Mouse (Mus musculus) embryonic facial prominence, embryonic 12.5 days (tissue): ENCODE measurements at regions not wholly inside any gene's neighbourhood (a gene's known extent, or its start where the extent isn't known, plus 50 kb on each side); places are given as distances from the start of the nearest gene placed in this dataset.

Experiments used
- ATAC-seq: fragments of 200-750 bp; cut with Nextera tagmentation; 2 replicates; pipeline ENCODE4 v1.8.0; 2017; ENCODE audit not compliant: insufficient number of reproducible peaks, insufficient read depth, low FRiP score, low TSS enrichment
- H3K27ac ChIP-seq: fragments of 300-500 bp; sonication (generic); 2 replicates; pipeline ENCODE4 v1.5.1; 2016; ENCODE audit warnings: mild to moderate bottlenecking
- H3K27me3 ChIP-seq: fragments of 300-500 bp; sonication (generic); 2 replicates; pipeline ENCODE4 v1.6.1; 2016; ENCODE audit warnings: mild to moderate bottlenecking, moderate library complexity
- H3K36me3 ChIP-seq: fragments of 300-500 bp; sonication (generic); 2 replicates; pipeline ENCODE4 v1.6.1; 2016; ENCODE audit warnings: mild to moderate bottlenecking
- H3K4me1 ChIP-seq: fragments of 300-500 bp; sonication (generic); 2 replicates; pipeline ENCODE4 v1.6.1; 2016
- H3K4me2 ChIP-seq: fragments of 300-500 bp; sonication (generic); replicated peaks from 2 replicates; pipeline ENCODE4 v1.6.1; 2016; ENCODE audit warnings: mild to moderate bottlenecking, moderate library complexity
- H3K4me3 ChIP-seq: fragments of 300-500 bp; sonication (generic); 2 replicates; pipeline ENCODE4 v1.5.1; 2016; ENCODE audit warnings: mild to moderate bottlenecking
- H3K9ac ChIP-seq: fragments of 300-500 bp; sonication (generic); 2 replicates; pipeline ENCODE4 v1.6.1; 2016; ENCODE audit warnings: mild to moderate bottlenecking, moderate library complexity
- H3K9me3 ChIP-seq: fragments of 300-500 bp; sonication (generic); 2 replicates; pipeline ENCODE4 v1.6.1; 2016; ENCODE audit warnings: mild to moderate bottlenecking, moderate library complexity
- WGBS: fragments of 180-500 bp; shearing (Covaris S2); methylation state at CpG from one replicate; pipeline ENCODE4 v1.1.7; 2016; 5-methylcytosine and 5-hydroxymethylcytosine counted together

DNA sequence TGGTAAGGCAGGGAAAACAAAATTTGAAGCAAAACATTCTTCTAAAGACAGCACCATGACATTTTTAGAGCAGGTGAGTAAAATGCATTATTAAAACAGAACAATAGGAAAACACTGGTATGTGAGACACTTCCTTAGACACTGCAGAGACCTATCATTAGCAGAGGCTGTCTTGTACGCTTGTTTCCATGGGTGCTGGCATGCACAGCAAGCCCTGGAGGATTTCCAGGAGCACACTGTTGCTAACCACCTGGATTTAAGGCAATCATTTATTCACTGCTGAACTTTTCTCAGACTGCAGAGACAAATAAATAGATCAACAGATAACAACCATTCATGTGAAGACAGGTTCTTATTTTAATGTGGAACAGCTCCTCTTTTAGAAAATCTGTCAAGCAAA, 127.7 kb downstream of the Pros1 start:
- no peak for ATAC-seq
- 40% methylated on average over 1 of the region's 1 CpGs for WGBS
- Histone ChIP-seq H3K27ac (no peak overlapping the region), H3K4me3 (no peak overlapping the region), H3K4me2 (no peak overlapping the region), H3K27me3 (no peaks in the 10 kb centered on the region), H3K36me3 (no peaks in the 10 kb centered on the region), H3K4me1 (no peaks in the 10 kb centered on the region), H3K9ac (no peak overlapping the region), H3K9me3 (no peaks in the 10 kb centered on the region)

DNA sequence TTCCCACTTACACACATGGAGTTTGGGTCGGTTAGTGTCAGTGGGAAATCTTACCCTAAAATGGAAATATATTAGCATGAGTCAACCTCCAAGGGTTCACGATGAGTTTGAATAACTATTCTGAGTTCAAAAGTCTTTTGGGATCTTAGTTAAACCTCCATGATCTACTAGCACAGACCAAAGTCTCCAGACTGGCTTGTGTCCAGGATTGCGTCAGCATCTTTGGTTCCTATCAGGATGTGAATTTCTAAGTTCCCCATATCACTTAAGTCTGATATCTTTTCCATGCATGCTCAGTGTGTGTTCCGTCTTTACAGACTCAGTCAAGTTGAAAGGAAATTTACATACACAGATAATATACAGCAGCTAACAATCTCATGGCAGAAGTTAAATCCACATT, 128.5 kb downstream of the Pros1 start:
- H3K9me3 ChIP-seq = no peaks in the 10 kb centered on the region
- WGBS = 59% methylated on average over 4 of the region's 4 CpGs
- H3K36me3 ChIP-seq = no peaks in the 10 kb centered on the region
- no peak overlapping the region for H3K4me3 ChIP-seq
- no peaks in the 10 kb centered on the region for H3K4me1 ChIP-seq
- no peak overlapping the region for H3K4me2 ChIP-seq
- H3K9ac ChIP-seq = no peak overlapping the region
- no peak overlapping the region for H3K27ac ChIP-seq
- ATAC-seq = no peak
- no peaks in the 10 kb centered on the region for H3K27me3 ChIP-seq

DNA sequence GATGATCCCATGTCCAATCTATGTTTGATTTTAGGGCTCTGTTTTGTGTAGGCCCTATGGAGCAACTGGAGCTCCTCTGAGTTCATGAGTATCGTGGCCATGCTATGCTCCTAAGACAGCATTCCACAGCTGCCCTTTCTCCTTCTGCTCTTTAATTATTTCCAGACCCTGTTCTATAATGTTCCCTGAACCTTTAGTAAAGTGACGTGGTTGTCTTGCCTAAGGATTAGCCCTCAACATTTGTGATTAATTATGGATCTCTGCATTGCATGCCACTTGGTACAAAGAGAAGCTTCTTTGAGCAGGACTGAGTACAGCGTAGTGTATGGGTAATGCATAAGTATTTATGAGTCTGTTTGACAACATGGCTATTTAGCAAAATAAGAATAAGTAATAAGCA, 141.4 kb downstream of the Pros1 start:
- Histone ChIP-seq H3K4me1 (no peaks in the 10 kb centered on the region), H3K4me2 (no peak overlapping the region), H3K36me3 (no peaks in the 10 kb centered on the region), H3K9me3 (no peaks in the 10 kb centered on the region), H3K4me3 (no peak overlapping the region), H3K27me3 (no peaks in the 10 kb centered on the region), H3K27ac (no peak overlapping the region), H3K9ac (no peak overlapping the region)
- ATAC-seq = no peak
- WGBS = 37% methylated on average over 3 of the region's 3 CpGs

DNA sequence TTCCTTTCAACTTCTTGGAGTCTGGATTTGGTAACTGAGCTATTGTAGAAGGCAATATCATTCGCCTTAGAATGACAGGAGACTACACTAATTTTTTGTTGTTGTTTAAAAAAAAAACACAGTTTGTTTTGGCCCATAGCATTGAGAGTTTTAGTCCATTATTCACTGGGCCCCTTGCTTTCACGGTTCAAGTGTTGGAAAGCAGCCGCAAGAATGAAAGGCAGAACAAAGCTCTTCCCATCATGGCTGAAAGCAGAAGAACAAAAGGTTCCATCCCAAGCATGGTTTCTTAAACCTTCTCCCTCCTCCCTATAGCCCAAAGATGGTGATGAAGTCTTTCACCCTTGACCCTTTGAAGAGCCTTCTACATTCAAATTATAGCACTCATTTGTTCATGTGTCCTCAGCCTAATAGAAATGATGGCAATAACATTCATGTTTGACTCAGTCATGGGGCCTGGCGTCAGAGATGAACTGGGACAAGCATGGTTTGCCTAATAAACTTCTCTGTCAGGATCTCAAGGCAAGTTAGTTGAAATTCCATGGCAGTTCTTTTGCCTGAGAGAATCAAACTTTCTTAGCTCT, 157.1 kb downstream of the Pros1 start:
- no peak overlapping the region for H3K27ac ChIP-seq
- ATAC-seq = no peak

DNA sequence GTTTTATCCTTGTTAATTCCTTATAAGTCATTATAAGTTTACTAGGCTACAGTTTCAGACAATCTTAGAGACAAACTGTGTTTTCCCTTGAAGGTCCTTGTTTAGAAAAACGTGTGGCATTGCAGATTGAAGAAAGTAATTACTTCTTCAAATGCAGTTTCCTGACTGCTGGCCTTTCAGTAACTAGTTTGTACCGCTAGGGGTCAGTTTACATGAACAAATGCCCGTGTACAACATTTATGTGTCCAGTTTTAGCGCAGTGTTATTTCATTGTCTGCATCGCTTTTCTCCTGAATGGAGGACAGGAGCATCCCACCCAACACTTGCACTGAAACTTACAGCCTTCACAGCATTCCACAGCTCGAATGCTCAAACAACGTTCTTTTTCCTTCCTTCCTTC, 160.3 kb downstream of the Pros1 start:
- Histone ChIP-seq H3K27ac (no peak overlapping the region), H3K4me3 (no peak overlapping the region), H3K36me3 (no peaks in the 10 kb centered on the region), H3K4me1 (no peaks in the 10 kb centered on the region), H3K9ac (no peak overlapping the region), H3K9me3 (no peaks in the 10 kb centered on the region), H3K4me2 (no peak overlapping the region), H3K27me3 (no peaks in the 10 kb centered on the region)
- no peak for ATAC-seq
- WGBS = 35% methylated on average over 7 of the region's 7 CpGs

More for the DNA sequence above, 157.1 kb downstream of the Pros1 start:
- WGBS = 81% methylated on average over 4 of the region's 4 CpGs
- Histone ChIP-seq H3K36me3 (no peaks in the 10 kb centered on the region), H3K9ac (no peak overlapping the region), H3K27me3 (no peaks in the 10 kb centered on the region), H3K4me1 (no peaks in the 10 kb centered on the region), H3K4me3 (no peak overlapping the region), H3K9me3 (no peaks in the 10 kb centered on the region), H3K4me2 (no peak overlapping the region)

DNA sequence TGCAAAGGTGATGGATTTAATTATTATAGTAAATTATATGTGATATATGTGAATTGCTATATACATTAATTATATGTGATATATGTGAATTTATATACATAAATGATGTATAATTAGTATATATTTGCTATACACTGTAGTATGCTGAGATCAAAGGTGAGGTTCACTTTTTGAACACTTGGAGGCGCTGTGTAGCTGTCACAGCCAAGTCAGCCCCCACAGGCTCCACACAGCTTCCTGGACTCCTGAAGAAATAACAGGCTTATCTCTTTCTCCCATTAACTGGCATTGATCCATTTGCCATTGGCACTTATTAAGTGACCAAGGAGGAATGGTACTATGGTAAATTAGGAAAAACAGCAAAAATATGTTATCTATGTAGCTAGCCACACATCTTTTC, 162.0 kb downstream of the Pros1 start:
- 23% methylated on average over 1 of the region's 1 CpGs for WGBS
- Histone ChIP-seq H3K4me1 (no peaks in the 10 kb centered on the region), H3K4me3 (no peak overlapping the region), H3K36me3 (no peaks in the 10 kb centered on the region), H3K9me3 (no peaks in the 10 kb centered on the region), H3K27me3 (no peaks in the 10 kb centered on the region), H3K9ac (no peak overlapping the region), H3K27ac (no peak overlapping the region), H3K4me2 (no peak overlapping the region)
- no peak for ATAC-seq

DNA sequence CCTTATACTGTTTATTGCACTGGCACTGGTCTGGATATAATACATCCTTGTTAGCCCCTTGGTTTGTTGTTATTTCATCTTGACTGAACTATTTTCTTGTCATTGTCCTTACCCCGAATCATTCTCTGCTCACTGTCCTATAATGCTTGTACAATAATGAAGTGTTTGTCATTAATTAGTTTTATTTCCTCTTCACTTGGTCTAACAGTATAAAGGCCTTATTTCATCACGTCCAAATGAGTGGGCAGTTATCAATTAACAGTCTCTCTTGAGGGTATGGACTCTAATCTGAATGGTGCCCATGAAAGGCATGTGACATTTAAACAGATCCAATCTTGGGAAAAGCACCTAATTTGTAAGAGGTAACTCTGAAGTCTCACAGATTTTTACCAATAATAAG, 162.6 kb downstream of the Pros1 start:
- Histone ChIP-seq H3K27ac (no peak overlapping the region), H3K27me3 (no peaks in the 10 kb centered on the region), H3K4me2 (no peak overlapping the region), H3K9me3 (no peaks in the 10 kb centered on the region), H3K9ac (no peak overlapping the region), H3K4me1 (no peaks in the 10 kb centered on the region), H3K36me3 (no peaks in the 10 kb centered on the region), H3K4me3 (no peak overlapping the region)
- 58% methylated on average over 2 of the region's 2 CpGs for WGBS
- no peak for ATAC-seq

DNA sequence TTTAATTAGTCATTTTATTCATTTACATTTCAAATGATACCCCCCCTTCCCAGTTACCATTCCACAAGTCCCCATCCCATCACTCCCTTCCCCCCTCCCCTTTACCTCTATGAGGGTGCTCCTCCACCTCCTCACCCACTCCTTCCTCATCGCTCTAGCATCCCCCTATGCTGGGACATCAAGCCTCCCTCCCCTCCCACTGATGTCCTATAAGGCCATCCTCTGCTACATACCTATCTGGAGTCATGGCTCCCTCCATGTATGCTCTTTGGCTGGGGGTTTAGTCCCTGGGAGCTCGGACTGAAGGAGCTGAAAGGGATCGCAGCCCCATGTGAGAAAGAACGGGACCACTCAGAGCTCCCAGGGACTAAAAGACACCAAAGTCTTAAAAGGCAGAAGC, 176.3 kb downstream of the Pros1 start:
- no peaks in the 10 kb centered on the region for H3K36me3 ChIP-seq
- no peaks in the 10 kb centered on the region for H3K27me3 ChIP-seq
- H3K27ac ChIP-seq = no peak overlapping the region
- H3K4me2 ChIP-seq = no peak overlapping the region
- no peaks in the 10 kb centered on the region for H3K9me3 ChIP-seq
- WGBS = 79% methylated on average over 4 of the region's 4 CpGs
- no peak overlapping the region for H3K9ac ChIP-seq
- H3K4me1 ChIP-seq = no peaks in the 10 kb centered on the region
- ATAC-seq = no peak
- no peak overlapping the region for H3K4me3 ChIP-seq

DNA sequence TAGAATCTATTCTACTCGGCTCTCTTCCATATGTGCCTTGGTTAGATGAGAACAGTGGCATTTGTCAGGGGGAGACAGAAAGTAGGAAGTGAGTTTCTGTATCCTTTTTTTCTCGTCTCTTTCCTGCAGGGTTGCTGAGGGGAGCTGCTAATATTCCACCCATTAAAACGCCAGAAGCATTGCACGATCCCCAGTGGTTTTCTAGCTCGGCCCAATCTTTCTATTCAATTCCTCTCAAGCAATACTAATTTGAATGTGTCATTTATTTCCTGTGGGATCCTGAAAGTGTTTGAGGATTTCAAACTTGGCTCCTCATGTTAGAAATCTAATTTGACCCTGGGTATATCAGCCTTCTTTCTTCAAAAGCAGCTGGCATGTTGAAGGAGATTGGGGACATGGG, 176.9 kb downstream of the Pros1 start:
- Histone ChIP-seq H3K27me3 (no peaks in the 10 kb centered on the region), H3K9ac (no peak overlapping the region), H3K36me3 (no peaks in the 10 kb centered on the region), H3K9me3 (no peaks in the 10 kb centered on the region), H3K27ac (no peak overlapping the region), H3K4me1 (no peaks in the 10 kb centered on the region), H3K4me3 (no peak overlapping the region), H3K4me2 (no peak overlapping the region)
- 51% methylated on average over 5 of the region's 5 CpGs for WGBS
- no peak for ATAC-seq

DNA sequence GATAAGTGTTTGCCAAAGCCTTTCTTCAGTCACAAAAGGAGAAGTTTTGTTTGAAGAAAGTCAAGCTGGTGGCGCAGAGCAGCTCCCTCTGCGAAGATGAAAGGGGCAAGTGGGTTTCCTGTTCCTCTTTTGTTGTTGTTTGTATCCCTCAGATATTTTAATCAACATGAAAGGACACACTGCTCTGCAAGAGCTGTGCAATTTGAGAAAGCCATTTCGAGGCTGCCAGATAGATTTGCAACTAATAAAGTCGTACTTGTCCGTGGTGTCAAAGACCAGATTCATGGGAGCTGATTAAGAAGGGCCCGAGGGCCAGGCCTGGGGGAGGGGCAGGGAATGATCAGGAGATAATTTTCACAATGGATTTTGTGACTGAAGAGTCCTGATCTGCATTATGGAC, 177.7 kb downstream of the Pros1 start:
- 22% methylated on average over 6 of the region's 6 CpGs for WGBS
- Histone ChIP-seq H3K9me3 (no peaks in the 10 kb centered on the region), H3K36me3 (no peaks in the 10 kb centered on the region), H3K4me2 (no peak overlapping the region), H3K9ac (no peak overlapping the region), H3K4me3 (no peak overlapping the region), H3K4me1 (no peaks in the 10 kb centered on the region), H3K27me3 (no peaks in the 10 kb centered on the region), H3K27ac (no peak overlapping the region)
- no peak for ATAC-seq

DNA sequence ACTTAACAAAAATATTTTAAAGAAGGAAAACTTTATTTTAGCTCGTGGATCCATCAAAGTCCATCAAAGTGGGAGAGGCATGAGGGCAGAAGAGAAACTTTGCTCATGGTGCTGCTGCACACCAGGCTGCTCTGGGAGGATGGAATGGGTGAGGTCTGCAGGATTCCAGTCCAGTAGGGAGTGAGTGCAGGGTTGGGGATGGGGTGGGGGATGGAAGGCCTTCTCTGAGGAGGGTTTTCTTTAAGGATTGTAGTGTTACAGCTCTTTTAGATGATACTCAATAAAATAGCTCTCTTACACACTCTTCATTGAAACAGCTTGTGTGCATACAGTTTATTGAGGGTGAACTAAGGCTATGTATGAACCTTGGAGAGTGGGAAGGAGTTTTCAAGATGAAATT, 195.0 kb downstream of the Pros1 start:
- Histone ChIP-seq H3K27me3 (no peaks in the 10 kb centered on the region), H3K4me1 (no peaks in the 10 kb centered on the region), H3K36me3 (no peaks in the 10 kb centered on the region), H3K4me2 (no peak overlapping the region), H3K4me3 (no peak overlapping the region), H3K9ac (no peak overlapping the region), H3K9me3 (no peaks in the 10 kb centered on the region), H3K27ac (no peak overlapping the region)
- WGBS = 70% methylated on average over 1 of the region's 1 CpGs
- no peak for ATAC-seq

DNA sequence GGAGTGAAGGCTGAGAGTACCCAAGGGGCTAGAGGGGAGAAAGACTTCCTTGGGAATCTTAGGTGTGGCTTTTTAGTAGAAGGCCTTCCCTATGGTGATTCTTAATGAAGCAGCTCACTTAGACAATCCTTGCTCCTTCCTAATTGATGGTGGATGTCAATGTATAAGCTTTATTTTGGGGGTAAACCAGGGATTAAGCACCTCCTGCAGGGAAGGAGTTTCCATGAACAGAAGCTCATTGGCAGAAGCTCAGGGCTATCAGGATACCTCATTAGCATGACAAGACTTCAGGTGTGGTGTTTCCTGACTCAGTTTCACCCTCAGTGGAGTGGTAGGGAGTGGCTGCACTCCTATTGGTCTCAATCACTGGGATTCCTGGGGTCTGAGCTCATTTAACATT, 208.8 kb downstream of the Pros1 start:
- H3K4me2 ChIP-seq = no peak overlapping the region
- no peak overlapping the region for H3K4me3 ChIP-seq
- no peaks in the 10 kb centered on the region for H3K9me3 ChIP-seq
- H3K27me3 ChIP-seq = no peaks in the 10 kb centered on the region
- H3K4me1 ChIP-seq = no peaks in the 10 kb centered on the region
- H3K36me3 ChIP-seq = no peaks in the 10 kb centered on the region
- no peak for ATAC-seq
- H3K27ac ChIP-seq = no peak overlapping the region
- no peak overlapping the region for H3K9ac ChIP-seq

DNA sequence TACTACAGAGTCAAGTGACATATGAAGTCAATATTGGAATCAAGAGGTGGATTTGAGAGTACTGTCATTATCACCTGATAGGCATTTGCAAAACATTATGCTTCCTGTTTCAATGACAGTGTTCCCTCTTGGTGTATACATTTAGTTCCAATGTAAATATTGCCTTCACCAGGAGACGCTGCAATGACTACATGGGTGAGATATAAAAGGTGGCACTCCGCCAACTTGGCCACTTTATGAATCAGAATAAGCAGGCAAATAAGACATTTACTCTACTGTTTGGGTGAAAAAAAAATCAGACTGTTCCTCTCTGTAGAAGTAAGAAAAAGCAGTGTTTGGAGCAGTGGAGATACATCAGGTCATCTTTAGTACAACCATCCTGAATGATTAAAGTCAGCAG, 215.9 kb downstream of the Pros1 start:
- no peak for ATAC-seq
- Histone ChIP-seq H3K27me3 (no peaks in the 10 kb centered on the region), H3K4me2 (no peak overlapping the region), H3K4me1 (no peaks in the 10 kb centered on the region), H3K27ac (no peak overlapping the region), H3K9ac (no peak overlapping the region), H3K9me3 (no peaks in the 10 kb centered on the region), H3K4me3 (no peak overlapping the region), H3K36me3 (no peaks in the 10 kb centered on the region)
- 74% methylated on average over 2 of the region's 2 CpGs for WGBS
